Mouse (Mus musculus) liver, embryonic 18 days (tissue): ENCODE data around the gene Zfp598. TPM values are rescaled to one million over a fixed set of nuclear protein-coding genes. Genes with fewer than 3 reads are reported as not detected.

ENCODE experiments used
- polyA plus RNA-seq: library from polyadenylated mRNA; depleted of rRNA; stranded (reverse); fragments of >200 nt; gene quantifications from 2 replicates; pipeline ENCODE4 v1.2.3, GENCODE M21; 2012; rRNA removed

Zfp598 gene
- 21.7 and 27.6 TPM in 2 replicates for polyA plus RNA-seq

DNA sequence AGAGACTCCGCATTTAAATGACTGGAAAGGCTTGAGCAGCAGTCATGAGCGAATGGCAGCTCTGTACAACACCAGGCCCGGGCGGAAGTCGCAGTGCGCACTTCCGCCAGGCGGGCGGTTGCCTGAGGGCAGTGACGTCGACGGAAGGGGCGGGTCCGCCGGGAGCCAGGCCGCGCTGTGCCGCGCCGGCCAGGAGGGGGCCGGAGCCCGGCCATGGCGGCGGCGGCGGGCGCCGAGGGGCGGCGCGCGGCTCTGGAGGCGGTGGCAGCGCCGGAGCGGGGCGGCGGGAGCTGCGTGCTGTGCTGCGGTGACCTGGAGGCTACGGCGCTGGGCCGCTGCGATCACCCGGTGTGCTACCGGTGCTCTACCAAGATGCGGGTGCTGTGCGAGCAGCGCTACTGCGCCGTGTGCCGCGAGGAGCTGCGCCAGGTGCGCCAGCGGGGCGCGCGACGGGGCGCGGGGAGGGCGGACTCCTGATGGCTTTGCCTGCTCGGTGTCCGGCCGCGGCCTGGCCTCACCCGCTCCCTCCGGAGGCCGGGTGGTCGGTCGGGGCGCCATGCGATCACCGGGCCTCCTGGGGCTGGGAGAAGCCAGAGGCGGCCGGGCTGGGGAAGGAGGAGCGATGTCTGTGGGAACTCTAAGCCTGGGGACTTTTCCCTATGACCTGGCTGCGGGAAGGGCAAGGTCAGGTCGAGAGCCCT, at the start of gene Zfp598:
Zfp598 (plus strand) TSS at position 143 of the 701 bp plus-strand sequence.

DNA sequence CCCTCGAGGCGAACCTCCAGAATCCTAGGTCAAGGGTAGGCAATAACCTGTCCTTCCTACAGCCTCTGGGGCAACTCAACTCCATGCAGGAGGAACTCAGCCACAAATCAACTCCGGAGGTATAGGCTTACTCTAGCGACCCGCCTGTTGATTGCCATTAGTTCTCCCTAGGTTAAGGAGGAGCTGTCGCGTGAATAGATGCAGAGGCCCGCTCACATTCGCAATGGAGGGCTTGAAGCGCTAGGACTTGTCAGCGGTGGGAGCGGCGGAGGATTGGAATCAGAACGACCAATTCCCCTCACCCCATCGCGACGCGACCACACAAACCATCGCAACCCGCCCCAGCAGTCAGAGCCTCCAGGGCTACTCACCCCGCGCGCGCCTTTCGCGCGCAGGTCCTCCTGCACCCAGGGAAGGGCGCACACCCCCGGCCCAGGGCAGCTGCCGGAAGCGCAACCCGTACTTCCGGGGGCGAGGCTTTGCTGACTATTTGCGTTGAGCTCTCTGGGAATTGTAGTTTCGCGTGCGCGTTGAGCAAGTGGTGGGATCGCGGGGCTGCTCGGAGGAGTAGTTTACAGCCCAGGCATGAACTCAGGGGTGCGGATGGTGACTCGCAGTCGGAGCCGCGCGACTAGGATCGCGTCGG, 37.2 kb upstream of the Zfp598 start, which contains the start of the genes Tsc2 and Nthl1:
Tsc2 (minus strand) TSS at position 464 of the 646 bp plus-strand sequence.
Nthl1 (plus strand) TSS at position 514 of the 646 bp plus-strand sequence.

GRCm38 (mm10) chr17:24650070-24650616, 19.3 kb upstream of the Zfp598 start, which contains the start of gene Slc9a3r2:
Slc9a3r2 (minus strand) TSS chr17:24650327.

DNA sequence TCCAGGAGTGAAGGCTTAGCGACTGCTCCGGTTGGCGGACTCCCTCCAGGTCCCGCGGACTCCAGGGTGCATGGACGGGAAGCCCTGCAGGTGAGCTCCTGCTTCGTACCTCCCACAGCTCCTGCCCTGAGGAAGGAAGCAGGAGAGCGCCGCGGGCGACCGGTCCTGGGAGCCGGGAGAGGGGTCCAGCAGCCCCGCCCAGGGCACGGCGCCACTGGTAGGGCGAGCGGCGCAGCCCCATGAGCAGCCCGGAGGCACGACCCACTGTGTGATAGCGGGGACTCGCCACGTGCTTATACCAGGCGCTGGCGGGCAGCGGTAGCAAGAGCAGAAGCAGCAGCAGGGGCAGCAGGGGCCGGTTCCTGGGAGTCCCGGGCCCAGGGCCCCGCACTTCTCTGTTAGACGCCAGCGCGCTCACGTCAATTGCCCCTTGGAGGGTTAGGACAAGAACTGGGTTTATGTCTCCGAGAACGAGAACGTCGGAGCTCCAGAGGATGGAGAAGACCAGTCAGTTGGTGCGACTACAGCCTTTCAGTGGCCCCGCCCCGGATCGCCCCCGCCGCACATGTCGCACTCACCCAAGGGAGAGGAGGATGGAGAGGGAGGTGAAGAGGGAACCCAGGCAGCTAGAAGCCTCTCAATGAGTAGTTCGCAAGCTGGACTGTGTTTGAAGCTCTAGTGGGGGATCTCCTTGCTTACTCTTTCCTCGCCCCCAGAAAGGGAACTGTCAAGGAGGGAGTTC, 11.3 kb upstream of the Zfp598 start, which contains the start of gene Npw:
Npw (minus strand) TSS at position 441 of the 742 bp plus-strand sequence.

DNA sequence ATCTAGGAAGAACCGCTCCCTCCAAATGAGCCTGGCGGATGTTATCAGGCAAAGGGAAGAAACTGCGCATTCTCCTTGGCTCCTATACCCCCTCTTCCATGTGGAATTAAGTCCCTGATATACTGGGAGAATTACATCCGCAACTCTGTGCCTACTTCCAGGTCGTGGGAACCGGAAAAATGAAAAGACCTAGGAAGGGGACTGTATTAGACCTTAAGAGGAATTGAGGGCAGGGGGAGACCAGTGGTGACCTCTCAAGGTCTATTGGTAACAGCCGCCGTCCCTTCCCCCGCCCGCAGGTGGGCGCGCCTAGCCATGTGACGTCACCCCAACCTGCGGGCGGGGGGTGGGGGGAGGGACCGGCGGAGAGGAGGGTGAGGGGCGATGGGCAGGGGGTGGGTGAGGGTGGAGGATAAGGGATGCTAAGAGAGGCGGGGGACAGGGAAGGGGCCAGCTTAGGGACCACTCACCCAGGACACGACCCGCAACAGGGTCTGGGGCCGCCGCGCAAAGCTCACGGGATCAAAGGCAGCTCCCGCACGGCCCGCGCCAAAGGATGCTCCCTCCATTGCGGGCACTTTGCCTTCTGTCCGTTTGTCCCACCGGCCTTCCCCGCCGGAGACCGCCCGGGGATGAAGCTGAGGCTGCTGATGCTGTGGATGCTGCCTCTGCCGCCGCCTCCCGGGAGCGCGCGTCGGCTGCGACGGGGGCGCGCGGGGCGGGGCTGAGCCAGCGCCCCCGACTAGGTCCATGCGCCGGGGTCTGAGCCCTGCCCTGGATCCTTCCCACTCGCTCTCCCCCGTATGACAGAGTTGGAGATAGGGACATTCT, 20.0 kb downstream of the Zfp598 start, which contains the start of gene Syngr3:
Syngr3 (minus strand) TSS at position 705 of the 831 bp plus-strand sequence.

DNA sequence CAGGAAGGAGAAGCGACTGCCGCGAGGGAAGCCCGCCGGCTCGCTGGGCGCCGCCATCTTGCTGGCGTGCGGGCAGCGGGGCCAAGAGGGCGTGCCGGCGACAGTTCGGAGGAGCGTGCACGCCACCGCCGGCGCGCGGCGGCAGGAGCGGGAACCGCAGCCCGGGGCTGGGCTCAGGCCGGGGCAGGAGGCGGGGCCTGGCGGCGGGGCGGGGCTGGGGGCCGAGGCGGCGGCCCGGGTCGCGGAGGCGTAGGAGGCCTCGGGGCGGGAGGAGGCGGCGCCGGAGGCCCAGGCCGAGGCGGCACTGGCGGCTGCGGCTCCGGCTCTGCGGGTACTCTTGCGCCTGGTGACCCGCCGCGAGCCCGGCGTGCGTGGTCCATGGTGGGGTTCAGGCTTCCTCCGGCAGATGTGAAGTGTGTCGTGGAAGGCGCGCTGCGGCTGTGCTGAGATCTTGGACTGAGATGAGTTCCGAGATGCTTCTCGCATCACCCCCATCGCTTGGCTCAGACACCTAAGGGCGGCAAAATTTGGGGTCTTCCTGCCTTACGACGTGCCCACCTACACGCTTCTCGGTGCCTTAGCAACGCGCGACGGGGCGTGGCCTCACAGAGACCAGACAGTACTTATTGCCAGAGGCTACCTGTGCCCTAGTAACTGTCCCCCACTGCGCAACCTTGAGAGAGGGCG, 26.7 kb downstream of the Zfp598 start, which contains the start of the genes Gfer and Noxo1:
Gfer (minus strand) TSS at position 146 of the 687 bp plus-strand sequence.
Noxo1 (plus strand) TSS at position 224 of the 687 bp plus-strand sequence.

DNA sequence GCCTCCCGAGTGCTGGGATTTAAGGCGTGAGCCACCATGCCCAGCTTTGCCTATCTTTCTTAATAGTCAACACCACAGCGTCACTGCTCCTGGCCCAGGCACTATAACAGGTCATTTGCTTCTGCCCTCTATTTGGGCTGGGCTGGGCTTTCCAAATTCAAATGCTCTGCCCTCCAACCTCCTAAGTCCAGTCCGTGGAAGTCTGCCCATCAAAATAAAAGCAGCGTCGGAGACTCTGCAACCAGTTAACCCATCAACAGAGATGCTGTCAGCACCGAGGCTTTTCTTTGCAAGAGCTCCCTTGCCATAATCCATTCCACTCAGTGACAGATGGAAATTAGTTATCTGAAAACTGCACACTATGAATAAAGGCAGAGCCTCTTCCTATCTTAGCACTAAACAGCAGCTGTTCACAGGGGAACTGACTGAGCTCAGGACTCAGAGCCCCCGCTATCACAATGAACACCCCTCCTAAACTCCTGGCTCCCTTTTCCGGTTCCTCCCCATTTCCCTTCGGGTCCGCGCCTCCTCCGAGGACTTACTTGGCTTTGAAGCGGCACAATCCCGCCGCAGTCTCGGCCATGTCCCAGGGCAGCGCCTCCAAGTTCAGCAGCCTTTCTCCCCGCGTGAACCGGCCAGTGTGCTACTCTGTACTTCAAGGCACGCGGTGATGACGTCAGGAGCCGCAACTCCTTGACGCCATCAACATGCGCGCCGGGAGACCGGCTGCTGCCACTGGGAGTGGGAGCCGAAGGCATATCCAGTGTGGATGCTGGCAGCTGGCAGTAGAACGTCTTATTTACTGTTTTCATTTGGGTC, 37.7 kb downstream of the Zfp598 start, which contains the start of gene Tbl3:
Tbl3 (minus strand) TSS at position 679 of the 819 bp plus-strand sequence.

DNA sequence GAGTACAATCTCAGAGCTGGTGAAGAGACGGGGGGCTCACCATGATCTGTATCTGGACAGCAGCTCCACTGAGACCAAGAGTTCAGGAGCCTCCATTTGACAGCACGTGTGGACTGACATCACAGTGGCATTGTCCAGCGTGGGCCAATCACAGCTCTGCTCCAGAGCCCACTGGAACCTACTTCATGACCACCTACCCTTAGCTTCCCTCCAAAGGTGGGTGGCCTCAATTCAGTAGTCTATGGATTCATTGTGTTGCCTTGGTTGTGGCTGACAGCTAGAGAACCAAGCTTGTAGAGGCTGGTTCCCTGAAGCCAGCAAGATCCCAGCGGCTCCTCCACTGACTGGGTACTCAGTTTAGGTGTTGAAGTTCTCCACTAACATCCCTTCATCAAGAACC, 48.5 kb downstream of the Zfp598 start, which contains the start of the genes Rnf151 and Rps2:
Rnf151 (minus strand) TSS at position 121 of the 400 bp plus-strand sequence.
Rps2 (plus strand) TSS at position 174 of the 400 bp plus-strand sequence.

DNA sequence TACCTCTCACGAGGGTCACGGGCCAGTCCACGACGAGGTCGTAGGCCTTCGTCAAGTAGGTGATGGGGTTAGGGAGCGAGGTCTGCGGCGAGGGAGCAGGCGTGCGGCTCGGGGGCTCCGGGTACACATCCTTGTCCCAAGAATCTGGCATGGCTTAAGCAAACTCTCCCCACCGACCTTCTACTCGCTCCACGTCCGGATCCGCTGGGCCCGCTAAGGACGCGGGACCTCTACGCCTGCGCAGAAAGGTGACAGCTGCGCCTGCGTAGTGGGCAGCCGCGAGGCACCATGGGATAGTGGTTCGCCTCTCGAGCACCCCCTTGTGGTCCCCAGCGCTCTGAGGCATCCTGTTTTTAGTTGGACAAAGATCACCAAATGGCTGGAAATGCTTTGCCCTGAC, 54.7 kb downstream of the Zfp598 start, which contains the start of gene Ndufb10:
Ndufb10 (minus strand) TSS at position 295 of the 400 bp plus-strand sequence.

GRCm38 (mm10) chr17:24727618-24728017, 58.1 kb downstream of the Zfp598 start, which contains the start of gene Rpl3l:
Rpl3l (plus strand) TSS chr17:24727820.

Other genes starting within 250 kb of the Zfp598 start
- 112 and 121 TPM in 2 replicates for gene Eci1, start 243.0 kb upstream of the Zfp598 start, polyA plus RNA-seq
- gene Dnase1l2, start 226.6 kb upstream of the Zfp598 start, polyA plus RNA-seq: 2.2 and 2.4 TPM in 2 replicates
- gene E4f1, start 199.4 kb upstream of the Zfp598 start, polyA plus RNA-seq: 17.6 and 21.6 TPM in 2 replicates
- gene Pgp, start 199.3 kb upstream of the Zfp598 start, polyA plus RNA-seq: 21.3 and 23.2 TPM in 2 replicates
- 0.14 and 0.23 TPM in 2 replicates for gene Bricd5, start 195.8 kb upstream of the Zfp598 start, polyA plus RNA-seq
- gene Mlst8, start 190.6 kb upstream of the Zfp598 start, polyA plus RNA-seq: 10.8 TPM in 2 replicates
- gene Caskin1, start 181.1 kb upstream of the Zfp598 start, polyA plus RNA-seq: 0.07 and 0.08 TPM in 2 replicates
- gene Traf7, start 141.7 kb upstream of the Zfp598 start, polyA plus RNA-seq: 48.2 and 52.1 TPM in 2 replicates
- 0.24 and 0.30 TPM in 2 replicates for gene Rab26, start 135.5 kb upstream of the Zfp598 start, polyA plus RNA-seq
- gene Pkd1, start 119.9 kb upstream of the Zfp598 start, polyA plus RNA-seq: 3.8 and 5.0 TPM in 2 replicates
- gene Tsc2, start 37.1 kb upstream of the Zfp598 start, polyA plus RNA-seq: 17.8 and 20.1 TPM in 2 replicates
- gene Nthl1, start 37.0 kb upstream of the Zfp598 start, polyA plus RNA-seq: 5.8 and 6.5 TPM in 2 replicates
- 10.7 and 11.8 TPM in 2 replicates for gene Slc9a3r2, start 19.4 kb upstream of the Zfp598 start, polyA plus RNA-seq
- 0.07 and 0.16 TPM in 2 replicates for gene Npw, start 11.2 kb upstream of the Zfp598 start, polyA plus RNA-seq
- gene Syngr3, start 20.3 kb downstream of the Zfp598 start, polyA plus RNA-seq: 0.12 and 0.14 TPM in 2 replicates
- 18.4 and 20.5 TPM in 2 replicates for gene Gfer, start 26.5 kb downstream of the Zfp598 start, polyA plus RNA-seq
- 1.1 and 1.2 TPM in 2 replicates for gene Noxo1, start 26.5 kb downstream of the Zfp598 start, polyA plus RNA-seq
- 17.9 and 18.1 TPM in 2 replicates for gene Tbl3, start 38.0 kb downstream of the Zfp598 start, polyA plus RNA-seq
- gene Rnf151, start 48.4 kb downstream of the Zfp598 start, polyA plus RNA-seq: 0.10 TPM in 1 of 2 replicates, not detected in the other
- 1,642 and 1,684 TPM in 2 replicates for gene Rps2, start 48.4 kb downstream of the Zfp598 start, polyA plus RNA-seq
- 215 and 225 TPM in 2 replicates for gene Ndufb10, start 54.8 kb downstream of the Zfp598 start, polyA plus RNA-seq
- 0.11 and 0.13 TPM in 2 replicates for gene Rpl3l, start 58.1 kb downstream of the Zfp598 start, polyA plus RNA-seq
- gene Msrb1, start 67.0 kb downstream of the Zfp598 start, polyA plus RNA-seq: 91.0 and 112 TPM in 2 replicates
- 0.84 and 0.96 TPM in 2 replicates for gene Hs3st6, start 83.3 kb downstream of the Zfp598 start, polyA plus RNA-seq
- 0.49 and 0.74 TPM in 2 replicates for gene Meiob, start 134.6 kb downstream of the Zfp598 start, polyA plus RNA-seq
- gene Hagh, start 170.5 kb downstream of the Zfp598 start, polyA plus RNA-seq: 160 and 200 TPM in 2 replicates
- gene Fahd1, start 180.7 kb downstream of the Zfp598 start, polyA plus RNA-seq: 43.4 and 44.7 TPM in 2 replicates
- 12.4 and 15.1 TPM in 2 replicates for gene Igfals, start 196.3 kb downstream of the Zfp598 start, polyA plus RNA-seq
- 15.4 and 17.7 TPM in 2 replicates for gene Nubp2, start 216.7 kb downstream of the Zfp598 start, polyA plus RNA-seq
- 26.4 and 28.2 TPM in 2 replicates for gene Spsb3, start 217.0 kb downstream of the Zfp598 start, polyA plus RNA-seq
- 11.2 and 11.3 TPM in 2 replicates for gene Eme2, start 225.4 kb downstream of the Zfp598 start, polyA plus RNA-seq
- gene Mrps34, start 225.4 kb downstream of the Zfp598 start, polyA plus RNA-seq: 52.2 and 58.3 TPM in 2 replicates
- 32.3 and 35.5 TPM in 2 replicates for gene Nme3, start 226.8 kb downstream of the Zfp598 start, polyA plus RNA-seq